Mouse (Mus musculus) cerebellum, adult 8-10 months (tissue): Measurements from ENCODE around the gene Ccdc89.

Source experiments
- DNase-seq: peaks from one replicate; pipeline ENCODE4 v3.0.0; 2022

Ccdc89 gene

DNA sequence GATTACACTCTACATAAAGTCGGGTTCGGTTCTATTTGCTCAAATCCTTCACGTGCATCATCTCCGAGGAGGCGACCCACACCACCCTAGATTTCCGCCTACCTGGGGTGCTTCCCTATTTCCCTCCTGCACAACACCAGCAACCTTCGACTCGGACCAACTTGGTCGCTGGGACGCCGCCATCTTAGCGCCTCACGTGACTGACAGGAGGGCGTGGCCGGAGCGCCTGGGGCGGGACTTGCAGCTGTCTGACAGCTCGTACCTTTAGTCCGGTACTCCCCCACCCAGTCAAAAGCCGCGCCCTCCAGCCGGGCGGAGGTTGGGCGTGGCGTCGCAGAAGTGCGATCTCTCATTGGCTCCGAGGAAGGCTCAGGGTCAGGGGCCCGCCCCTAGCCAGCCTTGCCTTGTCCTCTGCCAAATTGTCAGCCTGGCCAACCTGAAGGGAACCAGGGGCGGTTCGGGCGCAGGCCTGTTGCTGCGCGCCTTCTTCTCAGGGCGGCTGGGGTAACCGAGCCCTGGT is 49.5 kb downstream of the Ccdc89 start, which contains the start of gene Tmem126b:
Gene Tmem126b (minus strand): TSS at position 209 of the 520 bp plus-strand sequence.
- peak; percentile 99 for DNase-seq

DNA sequence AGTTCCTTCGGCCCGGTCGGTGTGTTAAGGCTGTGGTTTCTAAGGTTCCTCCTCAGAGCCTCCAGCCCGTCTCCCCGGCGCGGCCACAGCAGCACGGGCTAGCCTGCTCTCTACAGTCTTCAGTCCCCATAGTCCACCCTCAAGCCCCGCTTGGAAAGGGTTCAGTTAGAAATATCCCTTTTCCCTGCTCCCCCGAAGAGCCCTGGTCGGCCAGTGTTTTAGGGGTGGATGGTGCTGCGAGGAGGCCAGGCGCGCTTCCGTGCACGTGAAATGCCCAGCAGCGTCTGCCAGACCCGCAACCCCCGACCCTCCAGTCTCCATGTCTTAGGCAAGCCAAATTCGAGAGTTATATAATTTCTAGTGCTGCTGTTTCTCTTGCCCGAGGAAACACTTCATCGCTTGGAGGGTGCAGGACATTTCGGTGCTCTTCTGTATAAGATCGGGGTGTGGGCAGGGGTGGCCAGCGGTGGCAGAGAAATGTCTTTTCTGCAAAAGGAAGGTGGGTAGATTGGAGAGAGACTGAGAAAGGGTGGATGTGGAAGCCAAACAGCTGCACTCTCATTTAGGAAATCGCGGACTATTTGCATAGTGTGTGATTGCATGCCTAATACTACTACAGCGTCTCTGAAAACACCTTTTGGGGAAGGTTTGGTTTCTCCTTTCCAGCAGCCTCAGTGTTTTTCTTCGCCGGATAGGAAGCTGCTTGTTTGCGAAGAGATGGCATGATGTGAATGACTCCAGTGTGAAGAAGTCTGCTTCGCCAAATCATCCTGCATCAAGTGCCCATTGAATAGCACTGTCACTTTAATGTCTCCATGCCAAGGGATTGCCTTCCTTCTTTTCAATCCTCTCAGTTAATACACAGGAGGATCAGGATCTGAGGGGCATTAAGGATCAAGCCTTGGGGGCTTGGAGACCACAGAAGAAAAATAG is 50.2 kb downstream of the Ccdc89 start, which contains the start of gene Dlg2:
Gene Dlg2 (plus strand): TSS at position 360 of the 933 bp plus-strand sequence.
- DNase-seq = no peak
